Mouse (Mus musculus): ENCODE measurements around the gene Fgd3. TPM values are rescaled to one million over a fixed set of nuclear protein-coding genes. Genes with fewer than 3 reads are reported as not detected.

Gene Fgd3
- polyA plus RNA-seq, 1 experiment from 2014 or later: 0.74 TPM

DNA sequence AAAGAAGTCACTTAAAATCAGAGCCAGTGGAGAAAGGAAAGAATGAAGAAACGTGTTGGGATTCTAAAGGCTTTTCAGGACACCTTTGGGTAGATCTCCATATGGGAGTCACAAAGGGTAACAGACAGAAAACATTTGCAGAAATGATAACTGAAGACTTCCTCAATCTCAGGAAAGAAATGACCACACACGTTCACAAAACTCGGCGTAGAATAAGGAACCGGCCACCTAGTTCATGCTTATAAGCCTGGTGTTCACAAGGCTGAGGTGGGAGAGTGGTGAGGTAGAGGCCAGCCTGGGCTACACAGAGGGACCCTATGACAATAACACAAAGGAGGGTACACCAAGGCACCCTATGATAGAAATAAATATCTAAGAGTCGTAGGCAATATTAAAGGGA, 28.2 kb downstream of the Fgd3 start:
- ATAC-seq (replicated peaks; ENCODE audit: low FRiP score): no peak

GRCm38 (mm10) chr13:49291398-49291797, 28.7 kb downstream of the Fgd3 start:
- no peaks in the 10 kb centered on the region for H3K9me3 ChIP-seq (replicated peaks)
- H3K9ac ChIP-seq: no peak overlapping the region
- no peak overlapping the region for H3K4me3 ChIP-seq (replicated peaks)
- no peak overlapping the region for H3K4me2 ChIP-seq
- ATAC-seq (replicated peaks; ENCODE audit: low FRiP score): no peak
- H3K27ac ChIP-seq: no peak overlapping the region
- H3K4me1 ChIP-seq: no peaks in the 10 kb centered on the region
- H3K36me3 ChIP-seq: no peaks in the 10 kb centered on the region
- WGBS: 67% methylated on average over 1 of the region's 1 CpGs
- H3K27me3 ChIP-seq: no peaks in the 10 kb centered on the region

More for the DNA sequence above, 28.2 kb downstream of the Fgd3 start:
- Histone ChIP-seq H3K27ac (no peak overlapping the region), H3K27me3 (no peaks in the 10 kb centered on the region), H3K36me3 (no peaks in the 10 kb centered on the region), H3K4me2 (no peak overlapping the region), H3K9me3 (replicated peaks) (no peaks in the 10 kb centered on the region), H3K4me1 (no peaks in the 10 kb centered on the region), H3K9ac (no peak overlapping the region), H3K4me3 (replicated peaks) (no peak overlapping the region)
- 87% methylated on average over 6 of the region's 6 CpGs for WGBS

DNA sequence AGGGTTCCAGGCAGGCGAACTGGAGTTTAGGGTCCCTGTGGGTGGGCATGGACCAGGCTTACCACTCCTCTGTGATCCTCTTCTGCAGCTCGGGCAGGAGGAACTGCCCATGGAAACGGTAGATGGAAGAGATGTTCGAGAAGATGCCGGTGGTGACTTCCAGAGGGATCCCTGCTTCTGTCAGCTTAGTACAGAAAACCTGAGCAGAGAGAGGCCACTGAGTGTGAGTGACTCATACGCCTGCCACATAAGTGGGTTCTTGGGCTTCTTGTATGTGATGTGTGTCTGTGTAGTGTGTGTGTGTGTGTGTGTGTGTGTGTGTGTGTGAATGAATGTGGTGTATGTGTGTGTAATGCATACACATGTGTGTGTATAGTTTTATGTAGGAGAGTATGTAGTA, 32.9 kb downstream of the Fgd3 start:
- H3K9me3 ChIP-seq (replicated peaks): no peaks in the 10 kb centered on the region
- no peaks in the 10 kb centered on the region for H3K36me3 ChIP-seq
- H3K27ac ChIP-seq: no peak overlapping the region
- ATAC-seq (replicated peaks; ENCODE audit: low FRiP score): no peak
- H3K4me2 ChIP-seq: no peak overlapping the region
- no peak overlapping the region for H3K9ac ChIP-seq
- H3K27me3 ChIP-seq: no peaks in the 10 kb centered on the region
- H3K4me1 ChIP-seq: no peaks in the 10 kb centered on the region
- 86% methylated on average over 6 of the region's 6 CpGs for WGBS
- H3K4me3 ChIP-seq (replicated peaks): no peak overlapping the region

DNA sequence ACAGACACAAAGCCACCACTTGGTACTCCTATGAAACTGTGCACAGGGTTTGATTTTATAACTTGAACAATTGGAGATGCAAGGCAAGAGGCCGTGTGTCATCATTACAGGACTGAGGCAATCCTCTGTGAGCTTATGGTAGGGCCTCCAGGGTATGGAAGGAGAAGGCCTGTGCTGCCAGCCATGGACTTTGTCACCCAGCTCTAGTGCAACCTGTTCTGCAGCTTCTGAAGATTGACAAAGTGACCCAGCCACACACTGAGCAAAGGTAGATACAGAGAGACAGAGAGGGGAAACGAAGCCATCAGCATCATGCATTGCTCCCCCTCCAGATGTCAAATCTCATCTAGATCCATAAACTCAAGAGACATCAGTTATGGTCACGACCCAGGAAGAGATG, 33.4 kb downstream of the Fgd3 start:
- Histone ChIP-seq H3K27ac (no peak overlapping the region), H3K9ac (no peak overlapping the region), H3K36me3 (no peaks in the 10 kb centered on the region), H3K9me3 (replicated peaks) (no peaks in the 10 kb centered on the region), H3K27me3 (no peaks in the 10 kb centered on the region), H3K4me3 (replicated peaks) (no peak overlapping the region), H3K4me2 (no peak overlapping the region), H3K4me1 (no peaks in the 10 kb centered on the region)
- 86% methylated on average over 3 of the region's 3 CpGs for WGBS
- no peak for ATAC-seq (replicated peaks; ENCODE audit: low FRiP score)

DNA sequence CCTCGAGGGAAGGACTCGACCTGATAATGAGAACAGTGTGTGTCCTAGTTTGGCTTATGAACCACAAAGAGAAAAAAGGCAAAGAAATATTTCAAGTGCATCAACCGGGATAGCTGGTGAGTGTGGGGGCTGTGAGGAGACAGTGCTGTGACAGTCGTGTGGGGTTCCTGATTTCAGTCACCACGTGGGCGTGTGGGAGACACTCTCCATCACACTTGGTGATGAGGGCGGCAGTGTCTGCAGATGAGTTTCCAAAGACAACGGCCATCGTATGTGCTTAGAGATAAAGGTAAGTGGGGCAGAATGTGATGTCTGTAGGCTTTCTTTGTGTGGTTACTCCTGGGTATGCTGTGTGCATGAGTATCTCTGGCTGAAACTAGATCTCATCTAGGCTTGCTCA, 36.4 kb downstream of the Fgd3 start:
- Histone ChIP-seq H3K4me2 (no peak overlapping the region), H3K4me1 (no peaks in the 10 kb centered on the region), H3K36me3 (no peaks in the 10 kb centered on the region), H3K9me3 (replicated peaks) (no peaks in the 10 kb centered on the region), H3K9ac (no peak overlapping the region), H3K4me3 (replicated peaks) (no peak overlapping the region), H3K27ac (no peak overlapping the region), H3K27me3 (no peaks in the 10 kb centered on the region)
- 70% methylated on average over 9 of the region's 9 CpGs for WGBS
- no peak for ATAC-seq (replicated peaks; ENCODE audit: low FRiP score)

DNA sequence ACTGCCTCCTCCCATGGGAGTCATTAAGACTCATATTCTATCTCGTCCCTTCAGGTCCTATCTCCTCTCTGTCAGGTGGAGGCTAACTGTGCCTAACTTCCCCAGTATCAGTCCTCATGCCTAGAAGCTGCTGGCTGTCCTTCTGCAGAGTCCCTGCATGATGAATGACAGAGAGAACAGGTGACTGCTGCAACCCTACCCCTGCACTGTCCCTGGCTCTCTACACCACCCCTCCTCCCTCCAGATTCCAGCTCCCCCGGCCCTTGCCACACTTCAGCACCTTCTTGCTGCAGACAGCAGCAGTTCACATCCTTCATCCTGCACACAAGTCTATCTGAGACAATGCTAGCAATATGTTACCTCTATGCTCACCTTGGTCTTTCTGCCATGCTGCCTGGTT, 37.9 kb downstream of the Fgd3 start:
- no peak overlapping the region for H3K27ac ChIP-seq
- no peaks in the 10 kb centered on the region for H3K9me3 ChIP-seq (replicated peaks)
- H3K4me2 ChIP-seq: no peak overlapping the region
- no peaks in the 10 kb centered on the region for H3K36me3 ChIP-seq
- ATAC-seq (replicated peaks; ENCODE audit: low FRiP score): no peak
- no peak overlapping the region for H3K9ac ChIP-seq
- H3K4me3 ChIP-seq (replicated peaks): no peak overlapping the region
- H3K27me3 ChIP-seq: no peaks in the 10 kb centered on the region
- 31% methylated on average over 2 of the region's 2 CpGs for WGBS
- H3K4me1 ChIP-seq: no peaks in the 10 kb centered on the region

- H3K4me3 ChIP-seq (replicated peaks): no peak overlapping the region
- 0 out of 2 replicates have a peak, but pooled peaks cover 8% of the 10 kb centered on the region for H3K4me1 ChIP-seq
- H3K9ac ChIP-seq: no peak overlapping the region
- no peaks in the 10 kb centered on the region for H3K27me3 ChIP-seq
- 64% methylated on average over 5 of the region's 5 CpGs for WGBS
- H3K36me3 ChIP-seq: no peaks in the 10 kb centered on the region
- no peak for ATAC-seq (replicated peaks; ENCODE audit: low FRiP score)
- H3K4me2 ChIP-seq: no peak overlapping the region
- no peaks in the 10 kb centered on the region for H3K9me3 ChIP-seq (replicated peaks)
- no peak overlapping the region for H3K27ac ChIP-seq
Observed at GRCm38 (mm10) chr13:49271831-49272765, 48.0 kb downstream of the Fgd3 start.

DNA sequence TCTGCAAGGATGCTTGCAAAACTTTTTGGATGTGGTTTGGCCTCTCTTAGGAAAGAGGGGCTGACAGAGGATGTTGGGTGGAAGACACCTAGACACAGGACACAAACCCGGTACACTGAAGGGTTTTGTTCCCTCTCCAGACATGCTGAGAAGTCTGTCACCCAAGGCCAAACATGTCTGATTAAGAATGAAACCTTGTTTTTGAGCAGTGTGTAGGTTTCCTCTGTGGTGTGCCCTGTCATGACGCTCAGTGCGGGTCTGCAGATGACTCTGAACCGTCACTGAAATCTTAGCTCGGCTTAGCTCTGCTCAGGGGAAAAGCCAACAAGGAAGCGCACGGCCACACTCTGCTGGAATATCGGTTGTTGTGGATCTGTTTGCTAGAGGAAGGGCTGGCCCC, 49.6 kb downstream of the Fgd3 start:
- Histone ChIP-seq H3K4me3 (replicated peaks) (no peak overlapping the region), H3K4me1 (0 out of 2 replicates have a peak, but pooled peaks cover 8% of the 10 kb centered on the region), H3K36me3 (no peaks in the 10 kb centered on the region), H3K27me3 (no peaks in the 10 kb centered on the region), H3K9ac (no peak overlapping the region), H3K27ac (no peak overlapping the region), H3K9me3 (replicated peaks) (no peaks in the 10 kb centered on the region), H3K4me2 (no peak overlapping the region)
- no peak for ATAC-seq (replicated peaks; ENCODE audit: low FRiP score)
- 84% methylated on average over 8 of the region's 8 CpGs for WGBS

DNA sequence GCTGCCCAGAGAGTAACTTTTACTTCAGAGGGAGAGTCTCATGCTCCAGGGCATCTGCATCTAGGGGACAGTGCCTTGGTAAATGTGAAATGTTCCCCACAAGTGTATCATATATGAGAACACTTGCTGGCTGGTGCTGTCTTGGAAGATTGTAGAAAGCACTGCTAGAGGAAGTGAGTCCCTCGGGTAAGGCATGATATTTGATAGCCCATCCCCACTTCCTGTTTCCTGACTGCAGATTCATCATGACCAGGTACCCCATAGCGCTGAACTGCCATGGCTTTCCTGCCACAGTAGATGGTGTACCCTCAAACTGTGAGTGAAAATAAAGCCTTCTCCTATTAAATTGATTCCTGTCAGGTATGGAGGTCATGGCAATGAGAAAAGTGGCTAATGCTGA, 52.5 kb downstream of the Fgd3 start:
- no peak overlapping the region for H3K27ac ChIP-seq
- H3K9me3 ChIP-seq (replicated peaks): no peaks in the 10 kb centered on the region
- H3K9ac ChIP-seq: no peak overlapping the region
- ATAC-seq (replicated peaks; ENCODE audit: low FRiP score): no peak
- 0 out of 2 replicates have a peak, but pooled peaks cover 8% of the 10 kb centered on the region for H3K4me1 ChIP-seq
- H3K27me3 ChIP-seq: no peaks in the 10 kb centered on the region
- H3K4me3 ChIP-seq (replicated peaks): no peak overlapping the region
- WGBS: 34% methylated on average over 2 of the region's 2 CpGs
- H3K4me2 ChIP-seq: no peak overlapping the region
- no peaks in the 10 kb centered on the region for H3K36me3 ChIP-seq

DNA sequence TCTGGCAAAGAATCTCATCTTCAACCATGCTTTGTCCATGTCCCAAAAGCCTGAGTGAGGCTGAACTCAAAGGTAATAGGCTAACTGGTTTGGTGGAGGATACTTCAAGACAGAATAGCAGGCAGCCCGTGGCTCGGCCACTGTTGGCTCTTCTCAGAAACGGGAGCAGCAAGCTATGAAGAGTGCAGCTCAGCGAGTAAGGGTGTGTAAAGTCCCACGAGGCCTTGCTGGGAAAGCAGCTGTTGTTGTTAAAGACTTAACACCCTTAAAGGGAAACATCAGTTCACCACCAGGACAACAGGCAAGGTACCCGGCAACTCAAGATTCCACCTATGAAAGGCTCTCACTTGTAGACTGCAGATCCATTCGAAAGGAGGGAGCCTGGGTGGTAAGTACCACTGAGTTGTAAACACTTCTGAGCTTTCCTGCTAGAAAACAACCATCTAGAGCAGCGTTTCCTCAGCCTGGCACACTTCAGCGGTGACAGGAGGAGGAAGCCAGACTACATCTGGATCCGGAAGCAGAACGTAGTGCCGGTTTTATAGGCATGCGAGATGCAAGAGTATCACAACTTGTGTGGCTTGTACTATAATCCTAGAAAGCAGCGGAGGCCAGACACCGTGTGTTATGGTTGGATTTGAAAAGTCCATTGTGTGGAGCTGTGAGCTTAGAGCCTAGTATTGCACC, 59.9 kb downstream of the Fgd3 start:
- no peaks in the 10 kb centered on the region for H3K9me3 ChIP-seq (replicated peaks)
- H3K27ac ChIP-seq: no peak overlapping the region
- H3K36me3 ChIP-seq: no peaks in the 10 kb centered on the region
- ATAC-seq (replicated peaks; ENCODE audit: low FRiP score): no peak
- H3K9ac ChIP-seq: no peak overlapping the region
- no peaks in the 10 kb centered on the region for H3K27me3 ChIP-seq
- H3K4me2 ChIP-seq: no peak overlapping the region
- 0 out of 2 replicates have a peak, but pooled peaks cover 2% of the 10 kb centered on the region for H3K4me1 ChIP-seq
- no peak overlapping the region for H3K4me3 ChIP-seq (replicated peaks)
- 59% methylated on average over 15 of the region's 15 CpGs for WGBS

- no peak for ATAC-seq (replicated peaks; ENCODE audit: low FRiP score)
- Histone ChIP-seq H3K4me1 (0 out of 2 replicates have a peak, but pooled peaks cover 2% of the 10 kb centered on the region), H3K9ac (no peak overlapping the region), H3K27me3 (no peaks in the 10 kb centered on the region), H3K27ac (no peak overlapping the region), H3K4me3 (replicated peaks) (no peak overlapping the region), H3K4me2 (no peak overlapping the region), H3K9me3 (replicated peaks) (no peaks in the 10 kb centered on the region), H3K36me3 (no peaks in the 10 kb centered on the region)
- WGBS: 65% methylated on average over 3 of the region's 3 CpGs
Observed at GRCm38 (mm10) chr13:49257819-49258313, 62.2 kb downstream of the Fgd3 start.

- Histone ChIP-seq H3K9ac (no peak overlapping the region), H3K9me3 (replicated peaks) (no peaks in the 10 kb centered on the region), H3K4me3 (replicated peaks) (no peak overlapping the region), H3K27ac (no peak overlapping the region), H3K36me3 (no peaks in the 10 kb centered on the region), H3K27me3 (peaks cover 9% of the 10 kb centered on the region), H3K4me2 (no peak overlapping the region), H3K4me1 (peaks cover 19% of the 10 kb centered on the region)
- WGBS: 87% methylated on average over 13 of the region's 13 CpGs
- ATAC-seq (replicated peaks; ENCODE audit: low FRiP score): no peak
Observed at GRCm38 (mm10) chr13:49252746-49253145, 67.4 kb downstream of the Fgd3 start.

Data from kidney, embryonic 15.5 days (tissue).